ENCODE assay signal across 20 mouse cellular contexts in the genomic region with DNA sequence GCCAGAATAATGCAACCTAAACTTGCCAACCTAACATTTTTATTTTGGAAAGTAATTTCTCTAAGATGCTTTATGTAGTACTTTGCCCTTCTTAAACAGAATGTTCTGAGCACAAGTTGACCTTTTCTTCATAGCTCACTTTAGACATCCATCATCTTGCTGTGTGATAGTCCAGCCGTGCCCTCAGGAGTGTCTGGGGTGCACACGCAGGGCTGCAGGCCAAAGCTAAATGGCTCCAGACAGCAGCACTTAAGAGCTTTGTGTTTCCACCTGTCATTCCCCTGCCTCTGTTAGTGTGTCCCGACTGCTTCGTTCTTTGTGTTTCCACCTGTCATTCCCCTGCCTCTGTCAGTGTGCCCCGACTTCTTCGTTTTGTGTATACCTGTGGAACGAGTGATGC. TPM values are rescaled to one million over a fixed set of nuclear protein-coding genes. Genes with fewer than 3 reads are reported as not detected.
"Had no signal": no experiment of that assay in that cellular context is flagged by ENCODE, and none has a peak within 500 bp of the region (broad histone marks: within the 10 kb centered on the region; RNA-seq: fewer than 3 reads in every experiment).

No protein-coding gene starts in this region.

- H3K27me3 ChIP-seq: neural tube, embryonic 15.5 days; stomach, embryonic 15.5 days had no signal

- H3K4me1 ChIP-seq: neural tube, embryonic 15.5 days; stomach, embryonic 15.5 days had no signal

- H3K27ac ChIP-seq: limb, embryonic 10.5 days; liver, embryonic 14.5 days; midbrain, embryonic 10.5 days; neural tube, embryonic 15.5 days; stomach, embryonic 15.5 days had no signal

- H3K9ac ChIP-seq: liver, embryonic 14.5 days; neural tube, embryonic 15.5 days; stomach, embryonic 15.5 days had no signal

- H3K4me2 ChIP-seq: neural tube, embryonic 15.5 days; stomach, embryonic 15.5 days had no signal

- H3K9me3 ChIP-seq: limb, embryonic 10.5 days; midbrain, embryonic 10.5 days; neural tube, embryonic 15.5 days; stomach, embryonic 15.5 days had no signal

- DNase-seq: kidney, postnatal 36 days; lung, adult 2 months; lung, postnatal 36 days; midbrain, embryonic 14.5 days; right cerebral cortex, postnatal 4 days; thymus, postnatal 14 days had no signal

- H3K36me3 ChIP-seq: limb, embryonic 10.5 days; midbrain, embryonic 10.5 days; neural tube, embryonic 15.5 days; stomach, embryonic 15.5 days had no signal

- H3K4me3 ChIP-seq: limb, embryonic 10.5 days; midbrain, embryonic 10.5 days; myocyte; neural tube, embryonic 15.5 days; stomach, embryonic 15.5 days had no signal

RNA-seq across cellular contexts. Expression of gene Uox, which starts 2.9 kb away (rescaled TPM):
- total RNA-seq: megakaryocyte progenitor cell, adult 5-6 weeks had no signal
- polyA plus RNA-seq: limb, embryonic 10.5 days; midbrain, embryonic 10.5 days; midbrain, embryonic 14.5 days; myocyte; neural tube, embryonic 11.5 days; neural tube, embryonic 15.5 days; spleen, adult 2 months had no signal

RNA-seq across cellular contexts. Expression of gene Dnase2b, which starts 48.0 kb away (rescaled TPM):
- total RNA-seq: layer of hippocampus, adult 18-20 months; layer of hippocampus, postnatal 10 days; left cerebral cortex, postnatal 14 days; megakaryocyte progenitor cell, adult 5-6 weeks had no signal
- polyA plus RNA-seq: intestine, postnatal 0 days; kidney, embryonic 16.5 days; midbrain, embryonic 10.5 days; midbrain, embryonic 14.5 days; myocyte; neural tube, embryonic 11.5 days; neural tube, embryonic 15.5 days; spleen, adult 2 months had no signal
